Mouse (Mus musculus) megakaryocyte progenitor cell, adult 5-6 weeks (primary cell): ENCODE results near the gene Zcchc4. TPM values are rescaled to one million over a fixed set of nuclear protein-coding genes. Genes with fewer than 3 reads are reported as not detected.

Experiments
- ATAC-seq: replicated peaks from 2 replicates; pipeline ENCODE4 v1.8.0; 2016; ENCODE audit warnings: mild to moderate bottlenecking, moderate TSS enrichment, inconsistent platforms; ENCODE audit not compliant: poor library complexity
- total RNA-seq, 2 experiments: library from RNA; stranded (forward) in 1 of 2; stranded (reverse) in 1 of 2; fragments of 157-497, 149-512 nt in 1 of 2; fragments of 200-1000 nt in 1 of 2; gene quantifications; 2 replicates each; pipeline versions ENCODE4 v1.2.3 to v1.2.4; 2015 to 2017

Gene Zcchc4
- total RNA-seq (2015) (28.1 and 30.2 TPM in 2 replicates), total RNA-seq (2017) (23.8 and 27.2 TPM in 2 replicates)

GRCm38 (mm10) chr5:52775237-52775636, at the start of gene Zcchc4:
Zcchc4 (plus strand) TSS chr5:52775409.
- no peak for ATAC-seq

GRCm38 (mm10) chr5:52727747-52728146, 47.5 kb upstream of the Zcchc4 start:
- no peak for ATAC-seq

GRCm38 (mm10) chr5:52732811-52733210, 42.4 kb upstream of the Zcchc4 start:
- ATAC-seq: peak; percentile 37; the same call in 1 of the 2 replicates

- ATAC-seq: no peak
Measured at GRCm38 (mm10) chr5:52736046-52736445, 39.2 kb upstream of the Zcchc4 start.

GRCm38 (mm10) chr5:52741391-52742111, 33.7 kb upstream of the Zcchc4 start, which contains the start of gene Pi4k2b:
Pi4k2b (plus strand) TSS chr5:52741574.
- ATAC-seq: peak; percentile 82

GRCm38 (mm10) chr5:52742112-52742813, 32.9 kb upstream of the Zcchc4 start:
- ATAC-seq: peak; percentile 76

- ATAC-seq: peak; percentile 30; the same call in 1 of the 2 replicates
Measured at GRCm38 (mm10) chr5:52743231-52743630, 32.0 kb upstream of the Zcchc4 start.

- ATAC-seq: no peak
Measured at GRCm38 (mm10) chr5:52746920-52747319, 28.3 kb upstream of the Zcchc4 start.

- ATAC-seq: no peak
Measured at GRCm38 (mm10) chr5:52748732-52749131, 26.5 kb upstream of the Zcchc4 start.

GRCm38 (mm10) chr5:52753146-52753545, 22.1 kb upstream of the Zcchc4 start:
- no peak for ATAC-seq

- no peak for ATAC-seq
Measured at GRCm38 (mm10) chr5:52754196-52754595, 21.0 kb upstream of the Zcchc4 start.

- ATAC-seq: no peak
Measured at GRCm38 (mm10) chr5:52755337-52755736, 19.9 kb upstream of the Zcchc4 start.

GRCm38 (mm10) chr5:52755989-52756388, 19.2 kb upstream of the Zcchc4 start:
- ATAC-seq: no peak

- ATAC-seq: no peak
Measured at GRCm38 (mm10) chr5:52762586-52762985, 12.6 kb upstream of the Zcchc4 start.

GRCm38 (mm10) chr5:52774267-52774666, 942 bp upstream of the Zcchc4 start:
- peak; percentile 54 for ATAC-seq

GRCm38 (mm10) chr5:52776466-52777354, 1.5 kb downstream of the Zcchc4 start:
- ATAC-seq: peak; percentile 86

- peak; percentile 99 for ATAC-seq
Measured at GRCm38 (mm10) chr5:52782523-52783250, 7.5 kb downstream of the Zcchc4 start.

GRCm38 (mm10) chr5:52783251-52783620, 8.0 kb downstream of the Zcchc4 start:
- 0 out of 2 replicates have a peak, but pooled peaks have one; percentile 4 for ATAC-seq

- no peak for ATAC-seq
Measured at GRCm38 (mm10) chr5:52783957-52784356, 8.7 kb downstream of the Zcchc4 start.

GRCm38 (mm10) chr5:52786556-52787322, 11.5 kb downstream of the Zcchc4 start:
- peak; percentile 49 for ATAC-seq
